Mouse (Mus musculus): ENCODE measurements around the gene Olfr700.
"Not testable (repeated sequence)": the region's sequence is repeated elsewhere in the genome, so short reads cannot be mapped to it uniquely, and the experiment has no call there.

Olfr700 gene

GRCm38 (mm10) chr7:106808734-106809133, at the start of gene Olfr700:
TSS of gene Olfr700 (minus strand) at chr7:106808834.
- no peak for DNase-seq (ENCODE audit: low spot score in 2 of 2)

DNA sequence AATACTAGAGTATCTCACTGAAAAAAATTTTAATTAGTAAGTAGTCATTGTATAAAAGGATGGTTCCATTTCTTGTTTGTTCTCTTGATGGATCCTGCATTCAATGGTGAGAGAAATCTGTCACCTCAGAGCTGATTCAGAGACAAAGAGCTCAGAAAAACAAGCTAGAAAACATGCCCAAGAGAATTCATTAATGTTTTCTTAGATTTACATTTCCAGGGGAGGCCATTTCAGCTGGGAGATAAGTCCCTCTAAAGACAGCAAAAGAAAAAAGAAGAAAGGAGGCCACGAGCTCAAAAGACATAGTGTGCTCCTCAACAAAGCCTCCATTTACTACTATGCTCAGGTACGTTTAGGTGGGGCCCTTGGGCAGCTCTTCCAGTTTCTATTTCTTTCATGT, 34.4 kb upstream of the Olfr700 start, which contains the start of gene Olfr703:
Olfr703 (plus strand) TSS at position 301 of the 400 bp plus-strand sequence.
- DNase-seq (ENCODE audit: low spot score in 2 of 2): no peak

GRCm38 (mm10) chr7:106833793-106834192, 25.2 kb upstream of the Olfr700 start, which contains the start of gene Olfr702:
TSS of gene Olfr702 (minus strand) at chr7:106833893.
- DNase-seq (ENCODE audit: low spot score in 2 of 2): no peak

GRCm38 (mm10) chr7:106818414-106818813, 9.8 kb upstream of the Olfr700 start:
- DNase-seq (ENCODE audit: low spot score in 2 of 2): no peak

GRCm38 (mm10) chr7:106815775-106816174, 7.1 kb upstream of the Olfr700 start:
- no peak for DNase-seq (ENCODE audit: low spot score in 2 of 2)

DNA sequence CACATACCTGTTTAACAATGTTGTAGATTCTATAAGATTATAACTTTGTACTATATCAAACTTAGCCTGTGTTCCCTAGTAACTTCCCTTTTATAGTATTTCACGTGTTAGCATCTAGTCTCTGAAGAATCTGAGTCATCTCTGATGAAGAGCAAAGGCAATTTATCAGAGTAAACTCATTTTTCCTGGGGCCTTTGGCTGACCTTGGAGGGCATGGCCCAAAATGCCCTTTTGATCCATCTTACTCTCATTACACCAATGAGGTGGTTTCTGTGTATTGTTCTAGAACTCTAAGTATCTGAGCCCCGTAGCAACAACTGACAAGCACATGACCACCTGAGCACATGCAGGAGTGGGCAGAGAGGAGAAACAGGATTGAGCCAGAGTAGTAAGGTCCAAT, 5.2 kb upstream of the Olfr700 start, which contains the start of gene Olfr701:
Olfr701 (plus strand) TSS at position 301 of the 400 bp plus-strand sequence.
- DNase-seq (ENCODE audit: low spot score in 2 of 2): no peak

DNA sequence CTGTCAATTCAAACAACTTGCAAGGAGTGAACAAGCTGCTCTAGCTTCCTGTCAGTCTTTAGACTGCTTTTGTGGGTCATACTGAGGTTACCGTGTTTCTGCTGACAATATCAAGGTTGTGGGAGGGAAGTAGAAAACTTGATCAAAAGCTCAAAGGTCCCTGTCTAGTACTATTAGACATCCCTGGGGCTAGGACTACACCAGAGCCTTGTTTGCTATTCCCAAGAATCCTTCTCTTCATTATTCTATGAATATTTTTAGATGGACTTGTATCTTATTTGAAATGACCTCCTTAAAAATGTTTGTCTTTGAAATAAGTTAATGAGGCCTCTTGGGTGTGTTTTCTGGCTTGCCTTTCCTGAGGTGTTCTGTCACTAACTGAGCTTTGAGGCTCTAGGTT, 15.5 kb downstream of the Olfr700 start, which contains the start of gene Olfr699:
Olfr699 (minus strand) TSS at position 101 of the 400 bp plus-strand sequence.
- no peak for DNase-seq (ENCODE audit: low spot score in 2 of 2)

GRCm38 (mm10) chr7:106788330-106788729, 20.3 kb downstream of the Olfr700 start:
- no peak for DNase-seq (ENCODE audit: low spot score in 2 of 2)

GRCm38 (mm10) chr7:106761008-106761407, 47.6 kb downstream of the Olfr700 start:
- DNase-seq (ENCODE audit: low spot score in 2 of 2): not testable (repeated sequence)

DNA sequence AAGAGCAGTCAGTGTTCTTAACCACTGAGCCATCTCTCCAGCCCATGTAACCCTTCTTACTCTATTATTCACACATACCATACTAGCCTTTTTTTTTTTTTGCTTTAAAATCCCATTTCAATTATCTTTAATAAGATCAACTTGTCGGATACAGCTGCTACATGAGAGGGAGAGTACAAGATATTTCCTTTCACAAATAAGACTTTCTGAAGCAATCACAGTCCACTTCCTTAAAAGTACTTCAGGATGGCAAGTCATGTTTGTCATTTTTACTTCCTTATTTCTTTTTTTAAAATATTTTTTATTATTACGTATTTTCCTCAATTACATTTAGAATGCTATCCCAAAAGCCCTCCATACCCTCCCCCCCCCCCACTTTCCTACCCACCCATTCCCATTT, 49.8 kb downstream of the Olfr700 start:
- no peak for DNase-seq (ENCODE audit: low spot score in 2 of 2)

Data from right cerebral cortex, adult 2 months (tissue).